Mouse (Mus musculus) myocyte (in vitro differentiated cells): Measurements from ENCODE around the gene Lpp.

Source experiments
- MAX ChIP-seq: IDR thresholded peaks from one replicate; pipeline ENCODE4 v1.6.1; 2011; ENCODE audit warnings: low read depth, mild to moderate bottlenecking, control low read depth
- MYOD1 ChIP-seq, 3 experiments: IDR thresholded peaks; one replicate each; pipeline ENCODE4 v1.6.1; 2011; ENCODE audit warnings: control low read depth in 2 of 3, low read depth in 2 of 3, mild to moderate bottlenecking in 2 of 3, moderate library complexity in 1 of 3; ENCODE audit not compliant: insufficient read length in 2 of 3, control insufficient read depth in 1 of 3
- MYOG ChIP-seq, 3 experiments: IDR thresholded peaks; one replicate each; pipeline ENCODE4 v1.6.1; 2011; ENCODE audit warnings: control low read depth in 2 of 3, low read depth in 2 of 3, mild to moderate bottlenecking in 2 of 3; ENCODE audit not compliant: insufficient read length in 2 of 3, control insufficient read depth in 1 of 3, insufficient read depth in 1 of 3
- POLR2A ChIP-seq: IDR thresholded peaks from one replicate; pipeline ENCODE4 v1.6.1; 2011; ENCODE audit warnings: low read depth, mild to moderate bottlenecking, control low read depth, moderate library complexity; ENCODE audit not compliant: insufficient read length

GRCm38 (mm10) chr16:24788973-24789372 lies 395.7 kb downstream of the Lpp start:
- TF ChIP-seq MAX = no peak
- no peak for TF ChIP-seq POLR2A
- TF ChIP-seq MYOG (IDR thresholded peaks at IDR 0.05; ENCODE audit: control insufficient read depth in 1 of 3, insufficient read depth in 1 of 3, insufficient read length in 2 of 3, low read depth in 2 of 3) = peak in 2 of 3 experiments; percentile 2 to 90
- TF ChIP-seq MYOD1 (IDR thresholded peaks at IDR 0.05; ENCODE audit: control insufficient read depth in 1 of 3, insufficient read length in 2 of 3, low read depth in 2 of 3) = peak in 2 of 3 experiments; percentile 45 to 62
